Mouse (Mus musculus) neural tube, embryonic 10.5 days (tissue): ENCODE measurements at regions not wholly inside any gene's neighbourhood (a gene's known extent, or its start where the extent isn't known, plus 50 kb on each side); places are given as distances from the start of the nearest gene placed in this dataset.
"Not testable (repeated sequence)": the region's sequence is repeated elsewhere in the genome, so short reads cannot be mapped to it uniquely, and the experiment has no call there.

Experiments
- DNase-seq: peaks from one replicate; pipeline ENCODE4 v3.0.0-alpha.2; 2017; ENCODE audit warnings: low spot score; ENCODE audit errors: extremely low spot score

- DNase-seq = no peak
Measured at GRCm38 (mm10) chr3:149075488-149075851, 85.1 kb upstream of the Adgrl2 start.

- no peak for DNase-seq
Measured at GRCm38 (mm10) chr3:149074658-149075487, 84.5 kb upstream of the Adgrl2 start.

- no peak for DNase-seq
Measured at GRCm38 (mm10) chr3:149070201-149070600, 79.8 kb upstream of the Adgrl2 start.

- DNase-seq = no peak
Measured at GRCm38 (mm10) chr3:149069436-149069835, 79.1 kb upstream of the Adgrl2 start.

GRCm38 (mm10) chr3:149068821-149069220 is 78.5 kb upstream of the Adgrl2 start:
- no peak for DNase-seq

- DNase-seq = no peak
Measured at GRCm38 (mm10) chr3:149067758-149068157, 77.4 kb upstream of the Adgrl2 start.

GRCm38 (mm10) chr3:149055077-149055476 is 64.7 kb upstream of the Adgrl2 start:
- DNase-seq = peak; percentile 26

- DNase-seq = not testable (repeated sequence)
Measured at GRCm38 (mm10) chr3:149052295-149052902, 62.0 kb upstream of the Adgrl2 start.

- DNase-seq = no peak
Measured at GRCm38 (mm10) chr3:149045343-149045742, 55.0 kb upstream of the Adgrl2 start.

- DNase-seq = no peak
Measured at GRCm38 (mm10) chr3:149043901-149044300, 53.5 kb upstream of the Adgrl2 start.

- peak; percentile 29 for DNase-seq
Measured at GRCm38 (mm10) chr3:149042527-149042926, 52.2 kb upstream of the Adgrl2 start.

- DNase-seq = no peak
Measured at GRCm38 (mm10) chr3:149041188-149041587, 50.8 kb upstream of the Adgrl2 start.
